Mouse (Mus musculus): ENCODE results near the gene Lgals1.

GRCm38 (mm10) chr15:78978875-78979274 is 52.4 kb downstream of the Lgals1 start:
- TF ChIP-seq CTCF (IDR thresholded peaks at IDR 0.05; ENCODE audit: insufficient read depth, low read length) (no peak), POLR2A (IDR thresholded peaks at IDR 0.05; ENCODE audit: borderline replicate concordance, extremely low read depth, low read depth, low read length) (0 out of 2 replicates have a peak, but pooled peaks have one; percentile 10)
